Mouse (Mus musculus): ENCODE measurements around the gene Hibadh. TPM values are rescaled to one million over a fixed set of nuclear protein-coding genes. Genes with fewer than 3 reads are reported as not detected.
A peak's percentile ranks its signal among the peaks of the same experiment; 100 is the strongest.

Hibadh gene
- total and polyA plus RNA-seq, 2 experiments from 2014 or later = 29.0 to 50.9 TPM

DNA sequence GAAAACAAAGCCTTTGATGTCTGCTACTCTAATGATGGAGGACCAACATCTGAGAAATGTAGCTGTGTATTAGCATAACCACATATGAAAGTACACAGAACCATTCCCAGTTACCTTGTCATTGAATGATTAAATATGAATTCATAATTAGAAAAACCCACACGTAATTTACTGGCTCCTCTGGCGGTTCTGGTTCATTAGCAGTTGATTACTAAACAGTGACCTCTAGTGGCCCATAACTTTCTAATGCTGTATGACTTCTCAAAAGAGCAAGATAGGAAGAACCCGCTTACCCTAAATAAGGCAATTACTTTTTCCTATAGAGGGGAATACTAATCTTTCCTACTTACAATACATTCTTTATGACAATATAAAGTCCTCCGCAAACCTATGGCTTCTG lies 62.9 kb downstream of the Hibadh start:
- H3K27me3 ChIP-seq (ENCODE audit: insufficient read depth, low read length) = no peaks in the 10 kb centered on the region
- H3K9me3 ChIP-seq (ENCODE audit: low read length) = no peaks in the 10 kb centered on the region
- peak; percentile 67 for TF ChIP-seq CTCF (IDR thresholded peaks at IDR 0.05; ENCODE audit: low read depth)
- no peak overlapping the region for H3K27ac ChIP-seq (ENCODE audit: low read depth, low read length)
- no peak overlapping the region for H3K9ac ChIP-seq
- 20% methylated on average over 4 of the region's 4 CpGs for WGBS
- no peaks in the 10 kb centered on the region for H3K4me1 ChIP-seq (ENCODE audit: insufficient read depth)
- H3K4me3 ChIP-seq (ENCODE audit: low read depth, low read length) = no peak overlapping the region
- H3K4me2 ChIP-seq (ENCODE audit: low read depth) = no peak overlapping the region
- H3K36me3 ChIP-seq (ENCODE audit: insufficient read depth) = no peaks in the 10 kb centered on the region
- ATAC-seq (no peak), DNase-seq (peak; percentile 71)

DNA sequence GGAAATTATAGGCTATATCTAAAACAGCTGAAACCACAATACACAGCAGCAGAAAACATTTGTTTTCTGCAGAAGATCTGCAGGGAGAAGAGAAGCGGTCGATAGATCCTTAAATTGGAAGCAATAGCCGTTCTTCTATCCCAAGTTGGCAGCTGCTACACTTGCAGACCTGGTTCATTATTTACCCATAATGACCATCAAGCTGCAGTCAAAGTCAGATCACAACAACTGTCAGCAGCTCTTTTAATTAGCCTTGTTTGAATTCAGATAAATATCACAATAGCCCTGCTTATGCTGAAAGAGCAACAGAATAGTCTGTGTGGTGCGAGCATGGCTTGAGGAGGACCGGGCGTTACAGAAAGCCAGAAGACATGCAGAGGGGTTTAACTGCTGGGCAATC lies 71.5 kb downstream of the Hibadh start:
- Histone ChIP-seq H3K27ac (ENCODE audit: low read depth, low read length) (no peak overlapping the region), H3K36me3 (ENCODE audit: insufficient read depth) (no peaks in the 10 kb centered on the region), H3K9me3 (ENCODE audit: low read length) (no peaks in the 10 kb centered on the region), H3K27me3 (ENCODE audit: insufficient read depth, low read length) (no peaks in the 10 kb centered on the region), H3K4me3 (ENCODE audit: low read depth, low read length) (no peak overlapping the region), H3K4me1 (ENCODE audit: insufficient read depth) (no peaks in the 10 kb centered on the region), H3K9ac (no peak overlapping the region), H3K4me2 (ENCODE audit: low read depth) (no peak overlapping the region)
- DNase-seq = no peak
- no peak for ATAC-seq
- 29% methylated on average over 6 of the region's 6 CpGs for WGBS
- no peak for TF ChIP-seq CTCF (IDR thresholded peaks at IDR 0.05; ENCODE audit: low read depth)

DNA sequence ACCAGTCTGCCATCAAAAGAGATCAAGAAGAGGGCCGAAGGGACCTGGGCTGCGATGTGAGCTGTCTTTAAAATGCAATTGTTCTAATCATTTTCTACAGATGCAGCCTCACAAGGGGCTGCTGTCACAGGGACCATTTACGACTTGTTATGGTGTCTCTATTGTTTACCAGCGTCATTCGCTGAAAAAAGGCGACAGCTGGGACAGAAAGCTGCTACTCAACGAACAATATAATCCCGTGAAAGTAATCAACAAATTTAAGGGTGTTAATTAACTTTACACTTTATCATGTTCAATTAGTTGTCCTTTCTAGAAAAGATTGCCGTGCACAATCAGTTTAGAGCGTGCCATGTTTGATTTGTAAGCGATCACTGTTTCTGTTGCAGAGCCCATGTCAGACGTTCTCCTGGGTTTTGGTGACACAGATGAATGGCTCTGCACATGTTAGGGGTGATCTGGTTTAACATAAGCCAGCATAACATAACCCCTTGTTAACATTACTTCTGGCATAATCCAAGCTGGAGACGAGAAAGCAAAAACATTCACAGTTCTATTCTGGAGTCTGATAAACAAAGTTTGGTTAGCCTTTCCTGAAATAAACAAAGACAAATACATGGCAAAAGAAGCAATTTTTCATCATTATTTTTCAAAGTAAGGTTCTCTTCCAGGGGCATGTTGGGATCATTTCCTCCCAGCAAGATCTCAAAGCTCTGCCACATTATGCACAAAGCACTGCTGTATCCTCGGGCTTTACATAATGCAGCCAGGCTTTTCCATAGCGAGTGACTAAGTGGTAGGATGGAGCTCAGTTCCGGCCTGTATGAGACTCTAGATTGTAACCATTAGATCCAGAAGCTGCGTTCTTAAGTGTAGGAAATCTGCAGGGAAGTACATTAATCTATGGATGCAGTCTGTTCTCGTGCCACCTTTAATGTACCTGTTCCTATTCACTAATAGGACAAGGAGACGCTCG lies 72.6 kb downstream of the Hibadh start:
- Histone ChIP-seq H3K27me3 (ENCODE audit: insufficient read depth, low read length) (no peaks in the 10 kb centered on the region), H3K9me3 (ENCODE audit: low read length) (no peaks in the 10 kb centered on the region), H3K27ac (ENCODE audit: low read depth, low read length) (no peak overlapping the region), H3K36me3 (ENCODE audit: insufficient read depth) (no peaks in the 10 kb centered on the region), H3K4me2 (ENCODE audit: low read depth) (no peak overlapping the region), H3K9ac (no peak overlapping the region), H3K4me1 (ENCODE audit: insufficient read depth) (no peaks in the 10 kb centered on the region), H3K4me3 (ENCODE audit: low read depth, low read length) (no peak overlapping the region)
- no peak for TF ChIP-seq CTCF (IDR thresholded peaks at IDR 0.05; ENCODE audit: low read depth)
- DNase-seq = peak; percentile 51
- ATAC-seq = peak; percentile 69; the same call in 1 of the 2 replicates
- WGBS = 30% methylated on average over 20 of the region's 20 CpGs

DNA sequence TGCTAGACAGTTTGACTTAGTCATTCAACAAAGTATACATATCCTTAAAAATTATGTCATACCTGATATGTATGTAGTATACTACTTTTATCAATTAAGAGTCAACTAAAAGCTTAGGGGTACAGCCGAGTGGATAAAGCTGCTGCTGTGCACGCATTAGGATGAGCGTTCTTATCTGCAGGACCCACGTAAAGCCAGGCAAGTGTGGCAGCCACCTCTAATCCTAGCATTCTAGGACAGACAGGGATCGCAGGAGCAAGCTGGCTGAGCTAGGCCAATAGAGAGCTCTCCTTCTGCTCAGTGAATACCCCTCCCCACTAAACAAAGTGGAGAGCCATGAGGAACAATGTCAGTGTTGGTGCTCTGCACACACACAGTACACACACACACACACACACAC lies 75.0 kb downstream of the Hibadh start:
- no peak for TF ChIP-seq CTCF (IDR thresholded peaks at IDR 0.05; ENCODE audit: low read depth)
- Histone ChIP-seq H3K27me3 (ENCODE audit: insufficient read depth, low read length) (no peaks in the 10 kb centered on the region), H3K36me3 (ENCODE audit: insufficient read depth) (no peaks in the 10 kb centered on the region), H3K9ac (no peak overlapping the region), H3K4me3 (ENCODE audit: low read depth, low read length) (no peak overlapping the region), H3K27ac (ENCODE audit: low read depth, low read length) (no peak overlapping the region), H3K4me2 (ENCODE audit: low read depth) (no peak overlapping the region), H3K9me3 (ENCODE audit: low read length) (no peaks in the 10 kb centered on the region), H3K4me1 (ENCODE audit: insufficient read depth) (no peaks in the 10 kb centered on the region)
- 75% methylated on average over 5 of the region's 5 CpGs for WGBS
- DNase-seq = no peak
- no peak for ATAC-seq

- H3K9me3 ChIP-seq (ENCODE audit: low read length) = no peaks in the 10 kb centered on the region
- ATAC-seq (no peak), DNase-seq (no peak)
- H3K36me3 ChIP-seq (ENCODE audit: insufficient read depth) = no peaks in the 10 kb centered on the region
- no peak overlapping the region for H3K4me3 ChIP-seq (ENCODE audit: low read depth, low read length)
- no peaks in the 10 kb centered on the region for H3K4me1 ChIP-seq (ENCODE audit: insufficient read depth)
- TF ChIP-seq CTCF (IDR thresholded peaks at IDR 0.05; ENCODE audit: low read depth) = no peak
- no peak overlapping the region for H3K4me2 ChIP-seq (ENCODE audit: low read depth)
- 85% methylated on average over 4 of the region's 4 CpGs for WGBS
- H3K27me3 ChIP-seq (ENCODE audit: insufficient read depth, low read length) = no peaks in the 10 kb centered on the region
- H3K9ac ChIP-seq = no peak overlapping the region
- H3K27ac ChIP-seq (ENCODE audit: low read depth, low read length) = no peak overlapping the region
These were observed 77.2 kb downstream of the Hibadh start for GRCm38 (mm10) chr6:52562994-52563393.

DNA sequence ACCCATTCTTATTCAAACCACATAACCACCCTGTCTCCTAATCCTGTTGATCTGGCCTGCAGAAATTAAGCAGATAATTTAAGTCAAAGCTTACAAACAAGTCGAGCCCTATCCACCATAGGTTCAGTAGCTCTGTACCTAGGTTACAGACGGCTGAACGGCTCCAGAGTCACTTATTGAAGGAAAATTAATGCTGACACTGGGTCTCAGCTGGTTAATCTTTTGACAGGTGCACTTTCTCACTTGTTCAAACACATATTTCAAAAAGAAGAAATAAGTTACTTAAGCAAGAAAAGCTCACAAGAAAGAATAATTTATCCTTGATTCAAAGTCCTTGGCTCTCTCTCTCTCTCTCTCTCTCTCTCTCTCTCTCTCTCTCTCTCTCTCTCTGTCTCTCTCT lies 81.1 kb downstream of the Hibadh start:
- ATAC-seq (no peak), DNase-seq (no peak)
- H3K4me3 ChIP-seq (ENCODE audit: low read depth, low read length) = no peak overlapping the region
- TF ChIP-seq CTCF (IDR thresholded peaks at IDR 0.05; ENCODE audit: low read depth) = no peak
- H3K36me3 ChIP-seq (ENCODE audit: insufficient read depth) = no peaks in the 10 kb centered on the region
- H3K4me1 ChIP-seq (ENCODE audit: insufficient read depth) = no peaks in the 10 kb centered on the region
- WGBS = 81% methylated on average over 3 of the region's 3 CpGs
- no peaks in the 10 kb centered on the region for H3K9me3 ChIP-seq (ENCODE audit: low read length)
- no peak overlapping the region for H3K9ac ChIP-seq
- H3K4me2 ChIP-seq (ENCODE audit: low read depth) = no peak overlapping the region
- H3K27me3 ChIP-seq (ENCODE audit: insufficient read depth, low read length) = no peaks in the 10 kb centered on the region
- no peak overlapping the region for H3K27ac ChIP-seq (ENCODE audit: low read depth, low read length)

GRCm38 (mm10) chr6:52544376-52544775 lies 95.8 kb downstream of the Hibadh start:
- Histone ChIP-seq H3K27me3 (ENCODE audit: insufficient read depth, low read length) (no peaks in the 10 kb centered on the region), H3K4me2 (ENCODE audit: low read depth) (no peak overlapping the region), H3K9me3 (ENCODE audit: low read length) (no peaks in the 10 kb centered on the region), H3K27ac (ENCODE audit: low read depth, low read length) (no peak overlapping the region), H3K4me1 (ENCODE audit: insufficient read depth) (no peaks in the 10 kb centered on the region), H3K4me3 (ENCODE audit: low read depth, low read length) (no peak overlapping the region), H3K9ac (no peak overlapping the region), H3K36me3 (ENCODE audit: insufficient read depth) (no peaks in the 10 kb centered on the region; the same call in 1 of the 2 replicates)
- DNase-seq (peak; percentile 37), ATAC-seq (no peak)
- 48% methylated on average over 4 of the region's 4 CpGs for WGBS
- no peak for TF ChIP-seq CTCF (IDR thresholded peaks at IDR 0.05; ENCODE audit: low read depth)
